Mouse (Mus musculus) heart, embryonic 16.5 days (tissue): Measurements from ENCODE around the gene Tctn1. TPM values are rescaled to one million over a fixed set of nuclear protein-coding genes. Genes with fewer than 3 reads are reported as not detected.
A peak's percentile ranks its signal among the peaks of the same experiment; 100 is the strongest.

Source experiments
- ATAC-seq: fragments of 200-750 bp; cut with Nextera tagmentation; replicated peaks from 2 replicates; pipeline ENCODE4 v1.8.0; 2017; ENCODE audit warnings: moderate number of reproducible peaks; ENCODE audit not compliant: insufficient read depth, low FRiP score; ENCODE audit errors: extremely low read depth
- H3K27ac ChIP-seq: fragments of 300-500 bp; sonication (generic); 2 replicates; pipeline ENCODE4 v1.5.1; 2014; ENCODE audit warnings: mild to moderate bottlenecking, low read length, control low read depth, moderate library complexity
- H3K27me3 ChIP-seq: fragments of 300-500 bp; sonication (generic); 2 replicates; pipeline ENCODE4 v1.6.1; 2014; ENCODE audit warnings: low read length, mixed read lengths; ENCODE audit not compliant: control insufficient read depth, insufficient read depth
- H3K36me3 ChIP-seq: fragments of 300-500 bp; sonication (generic); 2 replicates; pipeline ENCODE4 v1.6.1; 2014; ENCODE audit not compliant: control insufficient read depth, insufficient read depth
- H3K4me1 ChIP-seq: fragments of 300-500 bp; sonication (generic); 2 replicates; pipeline ENCODE4 v1.6.1; 2014; ENCODE audit warnings: low read length, mixed read lengths; ENCODE audit not compliant: control insufficient read depth, insufficient read depth
- H3K4me2 ChIP-seq: fragments of 300-500 bp; sonication (generic); 2 replicates; pipeline ENCODE4 v1.6.1; 2014; ENCODE audit warnings: low read depth, mild to moderate bottlenecking, control low read depth, low read length
- H3K4me3 ChIP-seq: fragments of 300-500 bp; sonication (generic); 2 replicates; pipeline ENCODE4 v1.5.1; 2014; ENCODE audit warnings: mild to moderate bottlenecking, control low read depth, low read length
- H3K9ac ChIP-seq: fragments of 300-500 bp; sonication (generic); 2 replicates; pipeline ENCODE4 v1.6.1; 2014; ENCODE audit warnings: low read length, control low read depth
- H3K9me3 ChIP-seq: fragments of 300-500 bp; sonication (generic); replicated peaks from 2 replicates; pipeline ENCODE4 v1.6.1; 2016; ENCODE audit warnings: low read length; ENCODE audit not compliant: control insufficient read depth
- WGBS: fragments of 180-500 bp; shearing (Covaris S2); extraction: QIAGEN DNeasy Blood & Tissue Kit; methylation state at CpG from one replicate; pipeline ENCODE4 v1.1.7; 2014; 5-methylcytosine and 5-hydroxymethylcytosine counted together
- polyA plus RNA-seq: library from polyadenylated mRNA; unstranded; fragments of >200 nt; fragmentation: Nextera tagmentation; extraction: Ambion mirVana; gene quantifications from 2 replicates; pipeline ENCODE4 v1.2.1, GENCODE M21; 2015

The Tctn1 gene
- polyA plus RNA-seq, 1 experiment from 2014 or later, result 2.9 TPM

DNA sequence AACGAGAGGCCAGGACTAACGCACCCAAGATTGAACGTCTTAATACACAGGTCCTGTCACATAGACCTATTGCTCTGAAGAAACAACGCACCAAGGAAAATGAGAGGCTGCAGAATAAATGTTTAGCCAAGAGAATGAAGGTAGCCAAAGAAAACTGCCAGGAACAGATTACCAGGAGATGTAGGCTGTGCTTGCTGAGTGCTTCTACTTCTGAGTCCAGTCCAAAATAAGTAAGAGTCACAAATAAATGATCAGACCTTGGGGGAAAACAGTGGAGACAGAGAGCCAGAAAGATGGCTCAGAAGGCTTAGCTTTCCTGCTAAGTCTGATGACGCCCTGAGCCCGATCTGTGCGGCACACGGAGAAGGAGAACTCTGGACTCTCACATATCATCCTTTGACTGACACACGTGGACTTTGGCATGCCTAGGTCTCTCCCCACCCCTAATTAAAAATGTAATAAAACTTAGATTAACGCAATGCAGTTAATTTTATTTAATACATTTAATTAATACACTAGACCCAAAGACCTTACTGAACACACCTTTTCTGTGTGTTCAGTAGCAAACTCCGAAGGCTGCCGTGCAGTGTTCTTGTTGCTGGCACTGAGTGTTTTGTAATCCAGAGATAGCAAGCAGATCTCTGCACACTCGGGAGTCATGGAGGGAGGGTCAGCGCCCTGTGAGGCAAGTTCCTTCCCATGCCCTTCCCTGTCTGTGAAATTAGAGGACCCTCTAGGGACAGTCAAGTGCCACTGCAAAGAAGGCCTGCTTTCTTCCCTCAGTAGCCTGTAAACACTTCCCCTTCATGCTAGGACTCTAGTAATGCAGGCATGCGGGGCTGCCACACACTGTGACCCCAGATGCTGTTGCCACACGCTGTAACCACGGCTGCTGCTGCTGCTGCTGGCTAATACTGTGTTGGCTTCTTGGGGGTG lies 38.8 kb upstream of the Tctn1 start:
- Histone ChIP-seq H3K4me1 (peaks cover 41% of the 10 kb centered on the region), H3K9me3 (no peaks in the 10 kb centered on the region), H3K27me3 (no peaks in the 10 kb centered on the region), H3K4me2 (no peak overlapping the region), H3K27ac (peak overlapping the region; percentile 53), H3K9ac (peak overlapping the region; percentile 43), H3K36me3 (peaks cover under 1% of the 10 kb centered on the region; the same call in 1 of the 2 replicates), H3K4me3 (no peak overlapping the region)
- peak; percentile 45; the same call in 1 of the 2 replicates for ATAC-seq
- WGBS, result 58% methylated on average over 17 of the region's 17 CpGs

DNA sequence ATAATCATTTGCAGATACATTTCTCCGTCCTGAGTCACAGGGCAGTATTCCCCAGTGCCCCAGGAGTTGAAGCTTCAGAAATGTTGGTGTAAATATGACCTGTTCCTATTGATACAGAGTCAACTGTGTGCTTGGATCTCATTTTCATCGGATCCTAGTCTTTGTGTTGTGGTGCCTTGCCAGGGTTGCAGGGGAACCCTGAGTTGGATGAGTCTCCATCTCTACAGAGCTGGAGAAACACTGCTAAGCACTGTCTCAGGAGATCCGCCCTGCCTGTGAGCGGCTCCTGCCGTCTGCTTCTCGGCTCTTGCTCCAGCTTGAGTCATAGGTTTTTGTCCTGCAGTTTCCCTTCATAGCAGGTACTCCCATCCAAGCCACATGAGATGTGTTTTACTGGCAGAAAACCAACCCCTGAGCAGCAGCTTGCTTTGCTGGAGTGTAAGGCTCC lies 35.8 kb upstream of the Tctn1 start:
- no peak overlapping the region for H3K4me2 ChIP-seq
- no peak for ATAC-seq
- H3K9ac ChIP-seq, result no peak overlapping the region
- peaks cover 51% of the 10 kb centered on the region for H3K4me1 ChIP-seq
- H3K9me3 ChIP-seq, result no peaks in the 10 kb centered on the region
- WGBS, result 80% methylated on average over 6 of the region's 6 CpGs
- H3K36me3 ChIP-seq, result no peaks in the 10 kb centered on the region
- no peak overlapping the region for H3K4me3 ChIP-seq
- no peaks in the 10 kb centered on the region for H3K27me3 ChIP-seq
- peak overlapping the region; percentile 21; the same call in 1 of the 2 replicates for H3K27ac ChIP-seq

DNA sequence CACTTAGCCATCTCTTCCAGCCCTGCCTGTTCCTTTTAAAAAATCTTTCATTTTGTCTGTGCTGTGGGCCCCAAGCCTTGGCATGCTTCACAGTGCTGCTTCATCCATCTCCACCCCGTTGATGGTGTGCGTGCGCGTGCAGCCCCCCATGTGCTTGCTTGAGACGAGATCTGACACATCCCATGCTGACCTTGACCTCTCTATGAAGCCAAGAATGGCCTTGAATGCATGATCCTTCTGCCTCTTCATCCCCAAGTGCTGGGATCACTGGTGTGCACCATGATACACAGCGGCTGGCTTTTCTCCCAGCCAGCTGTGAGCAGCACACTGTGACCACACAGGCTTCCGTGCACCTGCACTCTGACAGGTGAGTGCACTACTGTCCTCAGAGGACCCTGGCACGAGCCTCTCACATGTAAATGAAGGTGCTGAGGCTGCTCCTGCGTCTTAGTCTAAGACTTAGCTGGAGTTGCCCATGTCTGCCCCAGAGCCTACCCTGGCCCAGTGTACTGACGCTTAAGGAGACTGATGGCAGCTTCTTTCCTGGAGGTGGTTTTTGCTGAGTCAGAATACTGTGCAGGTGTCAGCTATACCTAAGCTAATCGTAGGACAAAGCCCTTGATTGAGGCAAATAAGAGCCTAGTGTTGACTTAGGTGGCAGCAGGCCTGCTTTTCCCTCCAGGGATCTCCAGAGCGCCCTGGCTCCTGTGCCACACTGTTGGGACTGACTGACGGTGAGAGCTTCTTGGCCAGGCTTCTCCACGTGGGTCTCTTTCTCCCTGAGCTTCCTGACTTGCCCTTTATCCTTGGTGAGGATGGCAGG lies 31.1 kb upstream of the Tctn1 start:
- peaks cover 58% of the 10 kb centered on the region for H3K4me1 ChIP-seq
- no peak for ATAC-seq
- no peak overlapping the region for H3K4me3 ChIP-seq
- H3K9me3 ChIP-seq, result no peaks in the 10 kb centered on the region
- H3K27ac ChIP-seq, result no peak overlapping the region
- 78% methylated on average over 14 of the region's 14 CpGs for WGBS
- H3K9ac ChIP-seq, result no peak overlapping the region
- H3K4me2 ChIP-seq, result no peak overlapping the region
- H3K36me3 ChIP-seq, result no peaks in the 10 kb centered on the region
- H3K27me3 ChIP-seq, result no peaks in the 10 kb centered on the region

DNA sequence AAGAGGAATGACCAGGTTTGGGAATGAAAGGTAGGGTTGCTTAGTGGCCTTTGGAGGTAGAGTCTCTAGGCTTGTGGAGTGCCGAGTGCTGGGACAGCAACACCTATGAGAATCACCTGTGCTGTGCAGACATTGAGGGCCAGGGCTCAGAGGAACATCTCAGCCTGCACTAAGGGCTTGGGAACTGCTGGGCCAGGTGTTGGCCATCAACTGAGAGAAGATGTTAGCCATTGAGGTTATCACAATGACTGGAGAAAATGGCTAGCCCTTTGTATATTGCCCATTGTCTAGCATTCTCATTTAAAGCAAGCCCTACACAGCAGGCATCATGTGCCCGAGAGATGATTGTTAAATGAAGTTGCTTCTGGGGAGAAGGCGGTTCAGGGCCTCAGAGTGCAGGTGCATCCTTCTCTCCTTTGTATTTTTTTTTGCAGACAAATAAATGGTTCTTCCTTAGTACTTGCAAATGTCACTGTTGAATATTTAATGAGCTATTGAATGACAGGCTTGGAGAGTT lies 30.0 kb upstream of the Tctn1 start:
- peaks cover 55% of the 10 kb centered on the region for H3K4me1 ChIP-seq
- no peak overlapping the region for H3K9ac ChIP-seq
- ATAC-seq, result no peak

DNA sequence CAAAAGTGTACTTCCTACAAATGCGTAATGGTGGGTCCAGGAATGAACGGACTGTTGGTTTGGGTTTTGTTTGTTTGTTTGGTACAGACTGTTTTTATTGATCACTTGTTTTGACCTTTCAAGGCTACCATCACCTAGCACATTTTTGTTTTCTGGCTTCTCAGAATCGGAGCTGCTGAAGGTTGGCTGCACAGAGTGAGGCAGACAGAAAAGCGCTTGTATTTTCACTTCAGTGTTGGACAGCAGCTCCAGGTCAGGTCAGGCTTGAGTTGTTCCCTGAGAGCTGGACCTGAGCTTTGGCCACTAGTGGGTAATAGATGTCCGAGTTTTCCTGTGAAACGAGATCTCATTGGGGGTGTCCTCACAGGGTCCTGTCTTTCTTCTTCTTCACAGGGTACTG lies 28.9 kb upstream of the Tctn1 start:
- peaks cover 54% of the 10 kb centered on the region for H3K4me1 ChIP-seq
- H3K9me3 ChIP-seq, result 0 out of 2 replicates have a peak, but pooled peaks cover 3% of the 10 kb centered on the region
- H3K9ac ChIP-seq, result no peak overlapping the region
- no peak for ATAC-seq
- 58% methylated on average over 6 of the region's 6 CpGs for WGBS
- peaks cover 8% of the 10 kb centered on the region for H3K36me3 ChIP-seq
- peak overlapping the region; percentile 61 for H3K27ac ChIP-seq
- H3K4me3 ChIP-seq, result no peak overlapping the region
- H3K4me2 ChIP-seq, result no peak overlapping the region; the same call in 1 of the 2 replicates
- no peaks in the 10 kb centered on the region for H3K27me3 ChIP-seq

More for the DNA sequence above, 30.0 kb upstream of the Tctn1 start:
- no peak overlapping the region for H3K27ac ChIP-seq
- H3K4me3 ChIP-seq, result no peak overlapping the region
- no peaks in the 10 kb centered on the region for H3K27me3 ChIP-seq
- 81% methylated on average over 3 of the region's 3 CpGs for WGBS
- no peak overlapping the region for H3K4me2 ChIP-seq
- peaks cover 6% of the 10 kb centered on the region for H3K36me3 ChIP-seq
- 0 out of 2 replicates have a peak, but pooled peaks cover 3% of the 10 kb centered on the region for H3K9me3 ChIP-seq

DNA sequence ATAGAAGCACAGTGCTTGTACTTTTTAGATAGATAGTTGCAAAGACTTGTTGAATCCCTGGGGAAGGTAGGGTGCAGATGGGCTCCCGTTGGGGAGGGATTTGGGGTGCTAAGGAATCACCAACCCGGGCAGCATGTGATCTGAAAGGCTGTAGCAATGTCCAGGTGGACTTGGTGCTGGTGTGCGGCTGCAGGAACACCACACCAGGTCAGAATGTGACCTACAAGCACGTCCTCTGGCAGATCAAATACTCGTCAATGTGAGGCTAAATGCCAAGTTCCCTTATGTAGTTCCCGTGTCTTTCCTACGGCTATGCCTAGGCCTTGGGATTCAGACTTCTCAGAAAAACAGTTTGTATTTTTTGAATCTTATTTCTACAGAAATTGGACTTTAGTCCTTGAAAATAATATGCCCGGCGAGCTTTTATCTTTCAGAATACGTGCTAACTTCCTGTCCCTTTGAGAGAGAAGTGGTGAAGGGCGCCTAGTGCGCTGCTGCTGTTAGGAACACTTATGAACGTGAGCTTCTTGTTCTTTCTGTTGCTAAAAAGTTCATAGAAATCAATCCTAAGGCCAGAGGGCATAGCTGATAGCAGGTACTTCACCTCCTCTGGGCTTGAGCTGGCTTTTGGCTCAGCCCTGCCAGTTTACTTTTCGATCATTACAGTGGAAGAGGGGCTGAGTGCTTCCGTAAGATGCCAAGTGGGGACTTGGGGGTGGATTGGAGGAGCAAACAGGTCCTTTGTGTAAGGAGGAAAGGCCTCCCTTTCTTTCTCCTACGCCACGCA lies 27.5 kb upstream of the Tctn1 start:
- Histone ChIP-seq H3K9ac (peak overlapping the region; percentile 68), H3K27ac (peak overlapping the region; percentile 83), H3K9me3 (0 out of 2 replicates have a peak, but pooled peaks cover 3% of the 10 kb centered on the region), H3K36me3 (peaks cover 8% of the 10 kb centered on the region), H3K27me3 (no peaks in the 10 kb centered on the region), H3K4me2 (peak overlapping the region; percentile 48), H3K4me1 (peaks cover 61% of the 10 kb centered on the region), H3K4me3 (peak overlapping the region; percentile 14)
- no peak for ATAC-seq
- 48% methylated on average over 17 of the region's 17 CpGs for WGBS

DNA sequence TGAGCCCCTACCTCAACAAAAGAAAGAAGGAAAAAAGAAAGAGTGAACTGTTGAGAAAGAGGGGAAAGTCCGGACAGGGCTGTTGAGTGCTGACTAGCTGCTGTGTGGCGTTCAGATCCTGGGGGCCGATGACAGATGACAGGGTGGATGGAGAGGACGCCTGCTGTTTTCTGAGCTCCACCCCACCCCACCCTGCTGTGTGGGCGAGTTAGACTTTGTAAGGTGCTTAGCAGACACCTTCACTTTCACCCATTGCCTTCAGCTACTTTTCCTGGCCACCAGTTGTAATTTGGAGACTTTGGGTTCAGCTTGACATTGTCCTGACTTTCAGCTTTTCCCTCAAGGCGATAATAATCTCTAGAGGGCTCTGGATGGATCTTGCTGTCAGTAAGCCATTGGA lies 26.9 kb upstream of the Tctn1 start:
- peak overlapping the region; percentile 68 for H3K9ac ChIP-seq
- no peak for ATAC-seq
- H3K27me3 ChIP-seq, result no peaks in the 10 kb centered on the region
- no peak overlapping the region for H3K4me3 ChIP-seq
- H3K9me3 ChIP-seq, result 0 out of 2 replicates have a peak, but pooled peaks cover 3% of the 10 kb centered on the region
- H3K4me1 ChIP-seq, result peaks cover 59% of the 10 kb centered on the region
- 43% methylated on average over 6 of the region's 6 CpGs for WGBS
- H3K4me2 ChIP-seq, result peak overlapping the region; percentile 48
- peak overlapping the region; percentile 83 for H3K27ac ChIP-seq
- peaks cover 8% of the 10 kb centered on the region for H3K36me3 ChIP-seq

DNA sequence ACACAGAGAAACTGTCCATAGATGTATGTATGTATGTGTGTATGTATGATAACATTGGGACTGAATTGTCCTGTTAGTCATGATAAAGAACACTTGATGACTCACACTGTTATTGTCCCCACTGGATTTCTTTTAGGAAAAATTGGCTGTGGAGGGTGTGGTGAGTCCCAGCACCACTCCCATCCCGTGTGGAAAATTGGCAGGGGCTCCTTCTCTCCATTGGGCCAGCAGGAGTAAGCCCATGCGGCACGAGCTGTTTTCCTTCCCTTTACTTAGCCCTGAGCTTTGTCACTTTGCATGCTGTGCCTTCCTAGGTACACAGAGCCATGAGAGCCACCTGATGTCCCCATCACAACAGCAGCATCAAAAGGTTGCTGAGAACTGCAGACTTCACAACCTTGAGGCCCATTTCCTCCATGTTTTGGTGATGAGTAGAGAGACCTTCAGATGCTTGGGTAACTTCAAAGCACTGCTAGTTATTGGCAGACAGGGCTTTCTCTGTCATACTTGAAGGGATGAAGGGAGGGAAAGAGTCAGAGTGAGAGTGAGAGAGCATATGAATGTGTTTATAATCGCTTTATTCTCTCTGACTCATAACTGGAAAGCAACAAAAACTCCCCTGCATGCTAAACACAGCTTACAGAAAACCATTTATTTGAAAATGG lies 24.0 kb upstream of the Tctn1 start:
- Histone ChIP-seq H3K4me2 (no peak overlapping the region), H3K4me3 (no peak overlapping the region), H3K9ac (no peak overlapping the region; the same call in 1 of the 2 replicates), H3K4me1 (peaks cover 46% of the 10 kb centered on the region), H3K27ac (peak overlapping the region; percentile 37; the same call in 1 of the 2 replicates), H3K36me3 (peaks cover 8% of the 10 kb centered on the region), H3K27me3 (no peaks in the 10 kb centered on the region), H3K9me3 (0 out of 2 replicates have a peak, but pooled peaks cover 3% of the 10 kb centered on the region)
- ATAC-seq, result no peak
- whole genome bisulfite sequencing, result 81% methylated on average over 4 of the region's 4 CpGs
